Mouse (Mus musculus) layer of hippocampus, adult 9-10 months (tissue): ENCODE data around the gene Ier5l.
A peak's percentile ranks its signal among the peaks of the same experiment; 100 is the strongest.

Source experiments
- DNase-seq: peaks from one replicate; pipeline ENCODE4 v3.0.0; 2022; ENCODE audit warnings: low spot score

Gene Ier5l

DNA sequence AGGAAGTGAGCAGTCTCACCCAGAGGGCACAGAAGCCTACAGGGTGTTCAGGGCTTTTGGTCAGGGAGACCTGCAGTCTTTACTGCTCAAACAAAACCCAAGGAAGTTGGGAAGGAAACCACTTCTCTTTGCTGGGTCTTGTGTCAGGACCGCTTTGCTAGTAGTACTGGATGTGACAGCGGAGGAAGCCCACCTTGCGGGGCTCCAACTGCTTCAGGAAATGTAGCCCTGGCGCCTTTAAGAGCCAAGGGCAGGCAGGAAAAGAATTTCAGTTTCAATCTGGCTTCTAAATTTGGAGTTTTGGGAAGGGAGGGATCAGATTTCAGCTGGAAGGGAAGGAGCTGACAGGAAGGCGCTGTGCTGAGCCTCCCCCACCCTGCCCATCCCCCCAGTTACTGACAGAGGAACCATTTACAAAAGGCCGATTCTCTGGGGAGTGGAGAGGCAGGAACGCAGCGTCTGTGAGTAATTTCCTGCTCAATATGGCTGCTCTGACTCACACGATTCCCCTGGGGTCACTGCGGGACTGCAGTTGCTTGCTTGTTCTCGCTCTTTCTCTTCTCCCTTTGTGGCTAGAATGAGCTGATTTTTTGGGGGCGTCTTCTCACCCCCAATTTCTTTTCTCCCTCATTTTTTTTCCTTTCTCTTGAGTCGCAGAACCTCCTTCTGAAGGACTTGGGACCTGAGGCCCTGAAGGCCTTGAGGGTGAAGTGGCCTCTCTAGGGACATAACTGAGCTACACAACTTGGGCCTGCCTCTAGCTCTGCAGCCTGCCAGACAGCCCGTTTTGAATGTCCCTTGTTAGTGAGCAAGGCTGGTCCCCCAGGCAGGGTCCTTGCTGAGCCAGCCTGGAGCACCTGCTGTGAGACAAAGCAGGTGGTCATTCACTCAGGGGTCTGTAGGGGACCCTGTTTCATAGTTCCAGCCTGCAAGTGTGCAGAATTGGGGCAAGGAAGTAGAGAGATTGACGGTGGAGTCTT lies 32.2 kb downstream of the Ier5l start:
- no peak for DNase-seq

DNA sequence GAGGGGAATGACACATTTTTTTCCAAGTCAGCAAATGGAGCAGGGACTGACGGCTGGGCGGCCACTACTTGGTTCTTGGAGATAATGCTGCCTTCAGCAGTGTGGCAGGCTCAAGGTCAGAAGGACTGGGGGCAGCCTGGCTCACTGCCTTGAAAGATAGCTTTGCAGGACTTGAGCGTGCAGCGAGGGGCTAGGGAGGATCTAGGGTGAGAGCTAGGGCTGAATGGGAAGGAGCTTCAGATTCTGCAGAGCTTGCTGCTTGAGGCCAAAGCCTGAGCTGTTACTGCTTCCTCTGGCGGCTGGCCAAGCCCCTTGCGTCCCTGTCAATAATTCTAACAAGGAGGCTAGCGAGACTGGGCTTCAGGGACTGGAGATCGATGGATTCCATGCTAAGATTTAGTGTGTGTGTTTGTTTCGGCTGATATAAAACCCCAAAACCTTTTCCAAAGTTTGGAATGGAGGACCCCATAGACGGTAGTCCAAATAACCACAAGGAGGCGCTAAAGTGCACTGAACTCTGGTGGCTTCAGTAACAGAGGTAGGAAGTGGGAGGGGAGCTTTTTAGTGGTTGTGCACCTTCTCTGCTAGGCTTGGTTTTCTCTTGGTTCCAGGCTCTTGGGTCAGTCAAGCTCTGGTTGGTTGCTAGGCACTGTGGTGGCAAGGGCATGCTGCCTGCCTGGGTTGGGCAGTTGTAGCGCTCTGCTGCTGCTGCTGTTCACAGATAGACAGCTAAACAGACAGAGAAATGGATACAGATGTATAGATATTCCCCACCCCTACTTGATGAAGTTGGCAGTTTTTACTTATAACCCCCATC lies 33.1 kb downstream of the Ier5l start:
- peak; percentile 78 for DNase-seq

DNA sequence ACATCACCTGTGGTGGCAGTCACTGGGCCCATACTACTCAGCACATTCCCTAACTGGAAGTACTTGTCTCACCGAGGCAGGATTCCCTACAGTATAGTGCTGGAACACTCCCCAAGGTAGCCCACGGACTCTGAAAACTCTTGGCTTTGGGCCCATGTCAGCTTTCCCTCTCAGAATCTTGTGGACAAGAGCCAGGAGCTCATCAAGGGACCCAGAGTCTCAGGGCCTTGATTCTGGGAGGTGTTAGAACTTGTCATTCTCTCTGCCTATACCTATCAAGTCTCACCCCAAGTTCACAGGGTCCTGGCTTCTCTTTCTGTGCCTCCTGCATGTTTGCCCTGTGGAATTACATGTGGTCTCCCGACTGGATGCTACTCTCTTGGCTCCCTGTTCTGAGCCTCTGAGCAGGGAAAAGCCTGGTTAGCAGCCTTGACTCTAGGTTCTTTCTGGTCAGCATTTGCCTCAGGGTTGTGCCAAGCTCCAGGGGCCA lies 33.8 kb downstream of the Ier5l start:
- DNase-seq, result no peak

DNA sequence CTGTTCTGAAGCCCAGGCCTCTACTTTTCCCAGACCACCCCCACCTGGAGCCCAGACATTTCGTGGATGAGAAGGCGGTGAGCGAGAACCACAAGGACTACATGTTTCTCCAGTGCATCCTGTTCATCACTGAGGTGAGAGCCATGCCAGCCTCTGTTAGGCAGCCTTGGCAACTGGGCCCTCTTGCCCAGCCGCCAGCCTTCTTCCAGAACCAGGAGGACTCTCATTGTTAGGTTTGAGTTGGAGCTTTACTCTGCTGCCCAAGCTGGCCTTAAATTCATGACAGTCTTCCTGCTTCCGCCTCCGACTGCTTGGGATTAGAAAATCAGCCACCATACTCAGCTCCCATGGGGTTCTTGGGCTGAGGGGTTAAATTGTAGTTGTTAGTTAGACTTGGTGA lies 34.4 kb downstream of the Ier5l start:
- DNase-seq, result no peak

DNA sequence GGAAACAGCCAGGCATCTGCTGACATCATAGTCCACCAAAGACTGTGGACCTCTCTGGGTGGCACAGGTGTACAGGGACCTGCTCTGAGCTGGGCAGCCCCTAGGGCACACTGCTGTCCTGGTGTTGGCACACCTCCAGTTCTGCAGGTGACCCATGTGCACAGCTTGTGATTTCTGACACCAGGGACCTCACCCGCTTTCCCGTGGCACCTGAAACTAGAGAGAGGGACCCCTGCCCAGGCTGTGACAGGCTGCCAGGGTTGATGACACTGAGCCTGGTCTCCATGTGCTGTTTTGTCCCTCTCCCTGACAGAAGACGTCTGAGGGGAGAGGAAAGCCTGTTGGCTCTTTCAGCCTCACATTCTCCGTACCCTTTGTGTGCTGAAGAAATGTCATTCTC lies 36.2 kb downstream of the Ier5l start:
- no peak for DNase-seq

DNA sequence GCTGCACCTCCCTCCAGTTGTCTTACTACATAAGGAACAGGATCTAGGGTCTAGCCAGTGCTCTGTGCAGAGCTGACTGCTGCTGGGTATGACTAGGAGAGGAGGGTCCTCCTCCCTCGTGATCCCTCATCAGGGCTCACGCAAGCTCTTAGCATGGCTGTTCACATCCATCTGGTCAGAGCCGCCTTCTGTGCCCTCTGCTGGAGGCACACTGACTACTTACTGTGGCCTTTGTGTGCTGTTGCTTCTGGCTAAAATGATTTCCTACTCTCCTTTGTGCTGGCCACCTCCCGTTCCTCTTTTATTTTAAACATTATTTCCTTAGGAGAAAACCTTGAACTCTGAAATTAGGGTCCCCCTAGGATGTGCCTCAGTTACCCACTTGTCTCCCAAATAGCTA lies 37.2 kb downstream of the Ier5l start:
- DNase-seq, result no peak

DNA sequence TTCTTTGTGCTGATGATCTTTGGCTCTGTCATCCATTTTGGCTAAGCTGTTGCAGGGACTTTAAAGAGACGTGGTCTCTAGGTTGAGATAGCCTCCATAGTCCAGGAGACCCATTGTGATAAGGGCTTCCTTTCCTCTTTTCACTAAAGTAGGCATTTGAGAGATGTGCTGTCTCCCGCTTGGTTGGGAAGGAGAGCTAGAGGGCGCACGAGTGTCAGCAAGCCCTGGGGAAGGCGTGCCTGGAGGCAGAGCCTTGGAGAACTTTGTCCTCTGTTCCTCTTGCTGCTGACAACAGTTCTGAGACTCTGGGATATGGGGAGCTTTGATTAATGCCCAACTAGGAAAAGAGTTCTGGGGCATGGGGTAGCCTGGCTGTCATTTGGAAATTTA lies 37.9 kb downstream of the Ier5l start:
- DNase-seq, result no peak

DNA sequence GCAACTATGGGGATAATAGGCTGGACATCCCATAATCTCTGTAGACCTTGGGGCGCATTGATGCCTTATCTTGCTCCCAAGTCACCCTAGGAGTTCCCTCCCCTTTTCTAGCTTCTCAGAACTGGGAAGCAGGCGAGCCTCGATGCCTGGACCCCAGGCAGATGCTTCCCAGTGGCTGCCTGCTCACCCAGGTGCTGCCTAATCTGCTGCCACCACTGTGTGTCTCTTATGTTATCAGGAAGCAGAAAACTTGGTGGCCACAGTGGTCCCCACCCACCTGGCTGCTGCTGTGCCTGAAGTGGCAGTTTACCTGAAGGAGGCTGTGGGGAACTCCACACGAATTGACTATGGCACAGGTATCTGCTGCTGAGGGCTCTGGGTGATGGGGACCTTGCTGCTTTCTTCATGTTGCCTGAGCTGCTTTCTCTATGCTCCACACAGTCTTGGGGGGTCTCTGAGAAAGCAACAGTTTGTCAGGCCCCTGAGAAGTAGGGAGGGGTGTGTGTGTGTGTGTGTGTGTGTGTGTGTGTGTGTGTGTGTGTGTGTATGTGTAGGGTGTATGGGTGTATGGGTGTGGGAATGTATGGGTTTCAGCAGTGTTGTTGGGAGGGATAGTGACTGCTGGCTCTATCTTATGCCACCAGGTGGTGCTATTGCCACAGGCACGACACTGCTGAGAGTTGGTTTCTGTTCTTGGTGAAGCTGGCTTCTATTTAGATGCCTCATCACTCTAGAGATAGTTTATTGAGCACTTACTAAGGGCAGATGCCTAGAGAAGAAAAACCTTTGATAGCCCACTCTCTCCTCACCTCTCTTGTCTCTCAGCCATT lies 38.5 kb downstream of the Ier5l start:
- peak; percentile 70 for DNase-seq

DNA sequence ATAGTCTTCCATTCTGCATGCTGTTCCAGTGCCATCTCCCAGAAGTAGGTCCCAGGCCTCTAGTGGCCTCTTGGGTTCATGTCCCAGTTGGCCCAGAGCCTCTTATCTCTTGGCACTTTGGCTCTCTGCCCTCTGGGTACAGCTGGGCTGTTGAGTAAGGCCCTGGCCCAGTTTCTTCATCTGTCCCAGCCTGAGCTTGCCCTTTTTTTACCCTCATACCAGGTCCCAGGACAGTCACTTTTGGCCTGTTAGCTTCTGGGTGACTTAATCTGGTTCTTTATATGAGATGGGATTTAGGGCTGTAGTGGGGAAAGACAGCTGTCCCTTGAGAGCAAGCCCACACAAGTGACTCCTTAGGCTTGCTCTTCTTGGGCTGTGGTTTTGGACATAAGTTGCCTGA lies 44.9 kb downstream of the Ier5l start:
- no peak for DNase-seq
